Mouse (Mus musculus) heart, embryonic 12.5 days (tissue): ENCODE results near the gene Cep295. TPM values are rescaled to one million over a fixed set of nuclear protein-coding genes. Genes with fewer than 3 reads are reported as not detected.
"Not testable (repeated sequence)": the region's sequence is repeated elsewhere in the genome, so short reads cannot be mapped to it uniquely, and the experiment has no call there.

Source experiments
- ATAC-seq: fragments of 200-750 bp; cut with Nextera tagmentation; 2 replicates; pipeline ENCODE4 v1.8.0; 2017; ENCODE audit warnings: moderate TSS enrichment, moderate library complexity; ENCODE audit not compliant: insufficient number of reproducible peaks, low FRiP score
- H3K27ac ChIP-seq: fragments of 300-500 bp; sonication (generic); 2 replicates; pipeline ENCODE4 v1.5.1; 2016; ENCODE audit warnings: mild to moderate bottlenecking, moderate library complexity; ENCODE audit not compliant: poor library complexity, severe bottlenecking
- H3K27me3 ChIP-seq: fragments of 300-500 bp; sonication (generic); replicated peaks from 2 replicates; pipeline ENCODE4 v1.6.1; 2016; ENCODE audit warnings: mild to moderate bottlenecking, moderate library complexity
- H3K36me3 ChIP-seq: fragments of 300-500 bp; sonication (generic); 2 replicates; pipeline ENCODE4 v1.6.1; 2016; ENCODE audit warnings: mild to moderate bottlenecking, moderate library complexity
- H3K4me1 ChIP-seq: fragments of 300-500 bp; sonication (generic); replicated peaks from 2 replicates; pipeline ENCODE4 v1.6.1; 2016; ENCODE audit warnings: mild to moderate bottlenecking
- H3K4me2 ChIP-seq: fragments of 300-500 bp; sonication (generic); 2 replicates; pipeline ENCODE4 v1.6.1; 2016; ENCODE audit warnings: mild to moderate bottlenecking, moderate library complexity
- H3K4me3 ChIP-seq: fragments of 300-500 bp; sonication (generic); 2 replicates; pipeline ENCODE4 v1.5.1; 2016; ENCODE audit warnings: mild to moderate bottlenecking
- H3K9ac ChIP-seq: fragments of 300-500 bp; sonication (generic); 2 replicates; pipeline ENCODE4 v1.6.1; 2016; ENCODE audit warnings: mild to moderate bottlenecking, moderate library complexity
- H3K9me3 ChIP-seq: fragments of 300-500 bp; sonication (generic); replicated peaks from 2 replicates; pipeline ENCODE4 v1.6.1; 2016; ENCODE audit warnings: mild to moderate bottlenecking, moderate library complexity
- WGBS: fragments of 180-500 bp; shearing (Covaris S2); methylation state at CpG from one replicate; pipeline ENCODE4 v1.1.7; 2016; 5-methylcytosine and 5-hydroxymethylcytosine counted together
- polyA plus RNA-seq: library from polyadenylated mRNA; unstranded; fragments of >200 nt; fragmentation: Nextera tagmentation; extraction: Ambion mirVana; gene quantifications from 2 replicates; pipeline ENCODE4 v1.2.1, GENCODE M21; 2016

The Cep295 gene
- polyA plus RNA-seq, 1 experiment from 2014 or later: 14.8 TPM

GRCm38 (mm10) chr9:15318170-15318742 is 39.3 kb downstream of the Cep295 start:
- H3K9ac ChIP-seq: no peak overlapping the region
- no peak overlapping the region for H3K4me2 ChIP-seq
- H3K9me3 ChIP-seq: no peaks in the 10 kb centered on the region
- peaks cover 65% of the 10 kb centered on the region for H3K36me3 ChIP-seq
- H3K27me3 ChIP-seq: no peaks in the 10 kb centered on the region
- no peaks in the 10 kb centered on the region for H3K4me1 ChIP-seq
- 83% methylated on average over 2 of the region's 2 CpGs for WGBS
- no peak overlapping the region for H3K4me3 ChIP-seq
- no peak overlapping the region for H3K27ac ChIP-seq
- ATAC-seq: no peak

GRCm38 (mm10) chr9:15317223-15318169 is 40.1 kb downstream of the Cep295 start:
- 57% methylated on average over 5 of the region's 5 CpGs for WGBS
- no peak for ATAC-seq
- H3K4me1 ChIP-seq: no peaks in the 10 kb centered on the region
- H3K4me3 ChIP-seq: no peak overlapping the region
- no peak overlapping the region for H3K4me2 ChIP-seq
- H3K27me3 ChIP-seq: no peaks in the 10 kb centered on the region
- H3K27ac ChIP-seq: no peak overlapping the region
- no peak overlapping the region for H3K9ac ChIP-seq
- peaks cover 64% of the 10 kb centered on the region for H3K36me3 ChIP-seq
- H3K9me3 ChIP-seq: no peaks in the 10 kb centered on the region

- WGBS: 88% methylated on average over 2 of the region's 2 CpGs
- peaks cover 62% of the 10 kb centered on the region for H3K36me3 ChIP-seq
- not testable (repeated sequence) for H3K9ac ChIP-seq, ATAC-seq, H3K4me3 ChIP-seq, H3K27me3 ChIP-seq, H3K9me3 ChIP-seq, H3K4me2 ChIP-seq, H3K4me1 ChIP-seq, H3K27ac ChIP-seq
Observed at GRCm38 (mm10) chr9:15316296-15316695, 41.3 kb downstream of the Cep295 start.

GRCm38 (mm10) chr9:15314619-15315018 is 43.0 kb downstream of the Cep295 start:
- Histone ChIP-seq H3K9me3 (no peaks in the 10 kb centered on the region), H3K9ac (no peak overlapping the region), H3K27me3 (no peaks in the 10 kb centered on the region), H3K36me3 (peaks cover 74% of the 10 kb centered on the region), H3K4me1 (no peaks in the 10 kb centered on the region; the same call in 1 of the 2 replicates), H3K4me3 (no peak overlapping the region), H3K27ac (no peak overlapping the region), H3K4me2 (no peak overlapping the region)
- ATAC-seq: no peak
- 96% methylated on average over 1 of the region's 1 CpGs for WGBS

GRCm38 (mm10) chr9:15313633-15314032 is 44.0 kb downstream of the Cep295 start:
- H3K27me3 ChIP-seq: no peaks in the 10 kb centered on the region
- H3K27ac ChIP-seq: no peak overlapping the region
- no peak overlapping the region for H3K4me2 ChIP-seq
- peaks cover 7% of the 10 kb centered on the region for H3K4me1 ChIP-seq
- peaks cover 83% of the 10 kb centered on the region for H3K36me3 ChIP-seq
- WGBS: 86% methylated on average over 5 of the region's 5 CpGs
- no peak overlapping the region for H3K9ac ChIP-seq
- no peak overlapping the region for H3K4me3 ChIP-seq
- ATAC-seq: no peak
- H3K9me3 ChIP-seq: no peaks in the 10 kb centered on the region

- peaks cover 79% of the 10 kb centered on the region for H3K36me3 ChIP-seq
- H3K9me3 ChIP-seq: no peaks in the 10 kb centered on the region
- no peak overlapping the region for H3K27ac ChIP-seq
- H3K27me3 ChIP-seq: no peaks in the 10 kb centered on the region
- H3K4me2 ChIP-seq: no peak overlapping the region
- ATAC-seq: no peak
- no peak overlapping the region for H3K9ac ChIP-seq
- H3K4me3 ChIP-seq: no peak overlapping the region
- peaks cover 16% of the 10 kb centered on the region for H3K4me1 ChIP-seq
- WGBS: 89% methylated on average over 2 of the region's 2 CpGs
Observed at GRCm38 (mm10) chr9:15312054-15312735, 45.4 kb downstream of the Cep295 start.

- Histone ChIP-seq H3K36me3 (peaks cover 64% of the 10 kb centered on the region), H3K4me3 (no peak overlapping the region), H3K27me3 (no peaks in the 10 kb centered on the region), H3K4me1 (peaks cover 24% of the 10 kb centered on the region), H3K9ac (no peak overlapping the region), H3K9me3 (no peaks in the 10 kb centered on the region), H3K4me2 (no peak overlapping the region), H3K27ac (no peak overlapping the region)
- 97% methylated on average over 1 of the region's 1 CpGs for WGBS
- ATAC-seq: no peak
Observed at GRCm38 (mm10) chr9:15310179-15310578, 47.4 kb downstream of the Cep295 start.

GRCm38 (mm10) chr9:15309425-15309824 is 48.2 kb downstream of the Cep295 start:
- Histone ChIP-seq H3K4me3 (no peak overlapping the region), H3K4me1 (peaks cover 24% of the 10 kb centered on the region), H3K36me3 (peaks cover 56% of the 10 kb centered on the region), H3K27ac (no peak overlapping the region), H3K9ac (no peak overlapping the region), H3K4me2 (peak overlapping the region; percentile 30; the same call in 1 of the 2 replicates), H3K9me3 (no peaks in the 10 kb centered on the region), H3K27me3 (no peaks in the 10 kb centered on the region)
- WGBS: 75% methylated on average over 4 of the region's 4 CpGs
- ATAC-seq: no peak

GRCm38 (mm10) chr9:15308254-15308653 is 49.3 kb downstream of the Cep295 start:
- Histone ChIP-seq H3K9ac (no peak overlapping the region), H3K27me3 (no peaks in the 10 kb centered on the region), H3K9me3 (no peaks in the 10 kb centered on the region), H3K36me3 (peaks cover 44% of the 10 kb centered on the region), H3K4me3 (no peak overlapping the region), H3K4me1 (peaks cover 24% of the 10 kb centered on the region), H3K27ac (no peak overlapping the region), H3K4me2 (no peak overlapping the region)
- WGBS: 53% methylated on average over 2 of the region's 2 CpGs
- ATAC-seq: no peak

- H3K4me1 ChIP-seq: peaks cover 24% of the 10 kb centered on the region
- H3K4me2 ChIP-seq: peak overlapping the region; percentile 85
- ATAC-seq: no peak
- WGBS: 6% methylated on average over 6 of the region's 6 CpGs
- H3K27me3 ChIP-seq: no peaks in the 10 kb centered on the region
- peak overlapping the region; percentile 93 for H3K4me3 ChIP-seq
- H3K9me3 ChIP-seq: no peaks in the 10 kb centered on the region
- H3K9ac ChIP-seq: peak overlapping the region; percentile 98
- H3K36me3 ChIP-seq: peaks cover 38% of the 10 kb centered on the region
- H3K27ac ChIP-seq: no peak overlapping the region
Observed at GRCm38 (mm10) chr9:15307257-15307656, 50.3 kb downstream of the Cep295 start.
